Mouse (Mus musculus): ENCODE measurements around the gene Hist1h2be.

- no peak for TF ChIP-seq POLR2A (IDR thresholded peaks at IDR 0.05; ENCODE audit: borderline replicate concordance, insufficient read depth, low read length)
- no peak for TF ChIP-seq CTCF (IDR thresholded peaks at IDR 0.05; ENCODE audit: borderline replicate concordance, insufficient read depth, low read depth, low read length)
Observed at GRCm38 (mm10) chr13:23538249-23538648, 82.7 kb downstream of the Hist1h2be start.

All from cerebellum, adult 2 months (tissue).